Mouse (Mus musculus) neural tube, embryonic 10.5 days (tissue): ENCODE measurements around the gene Sdhaf3.

Experiments used
- DNase-seq: peaks from one replicate; pipeline ENCODE4 v3.0.0-alpha.2; 2017; ENCODE audit warnings: low spot score; ENCODE audit errors: extremely low spot score

Sdhaf3 gene

DNA sequence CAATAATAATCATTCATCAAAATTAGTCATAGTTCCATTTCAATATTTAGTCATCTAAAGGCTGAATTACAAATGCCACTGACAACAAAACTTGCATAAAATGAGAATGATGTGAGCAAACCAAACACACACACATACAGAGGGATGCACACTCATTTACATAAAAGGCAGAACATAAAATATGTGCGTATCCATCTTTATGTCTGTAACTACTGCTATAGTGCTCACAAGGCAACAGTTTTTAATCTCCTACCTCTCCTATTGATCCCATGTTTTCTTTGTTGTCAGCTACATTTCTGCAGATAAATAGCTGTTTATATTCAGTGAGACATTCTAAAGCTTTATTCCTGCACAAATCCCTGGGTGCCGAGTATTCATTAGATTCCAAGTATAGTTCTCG is 107.0 kb downstream of the Sdhaf3 start:
- no peak for DNase-seq

DNA sequence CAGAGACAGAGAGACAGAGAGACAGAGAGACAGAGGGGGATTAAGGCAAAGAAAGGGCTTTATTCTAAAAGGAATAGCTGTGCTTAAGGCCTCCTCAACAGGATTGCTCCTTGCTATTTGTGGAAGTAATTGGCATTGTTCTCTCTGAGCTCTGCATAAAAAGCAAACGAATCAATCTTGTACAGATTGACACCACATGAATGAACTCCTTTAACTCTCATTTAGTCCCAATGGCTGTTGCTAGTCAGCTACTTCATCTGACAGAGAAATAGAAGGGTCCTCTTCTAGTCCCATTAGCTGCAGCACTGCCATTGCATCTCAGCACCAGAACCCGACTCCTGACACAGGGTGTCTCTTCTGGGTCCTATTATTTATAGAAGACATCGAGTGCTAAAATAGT is 113.0 kb downstream of the Sdhaf3 start:
- DNase-seq = no peak

DNA sequence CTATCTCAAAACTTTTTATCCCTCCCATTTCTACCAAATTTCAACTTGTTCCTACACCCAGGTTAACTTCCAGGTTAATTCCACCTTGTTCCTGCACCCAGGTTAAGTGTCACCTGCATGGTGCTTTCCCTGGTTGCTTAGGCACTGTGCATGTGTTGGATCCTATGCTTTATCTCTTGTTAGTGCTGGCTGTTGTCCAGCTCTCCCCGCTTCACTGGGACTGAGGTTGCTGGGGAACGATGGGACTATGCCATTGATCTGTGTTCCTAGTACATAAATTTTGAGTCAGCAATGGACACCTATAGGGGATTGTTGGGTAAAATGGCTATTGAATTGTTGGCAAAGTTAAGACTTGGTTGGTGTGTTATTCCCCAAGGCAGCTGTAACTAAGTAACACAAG is 113.7 kb downstream of the Sdhaf3 start:
- DNase-seq = no peak

DNA sequence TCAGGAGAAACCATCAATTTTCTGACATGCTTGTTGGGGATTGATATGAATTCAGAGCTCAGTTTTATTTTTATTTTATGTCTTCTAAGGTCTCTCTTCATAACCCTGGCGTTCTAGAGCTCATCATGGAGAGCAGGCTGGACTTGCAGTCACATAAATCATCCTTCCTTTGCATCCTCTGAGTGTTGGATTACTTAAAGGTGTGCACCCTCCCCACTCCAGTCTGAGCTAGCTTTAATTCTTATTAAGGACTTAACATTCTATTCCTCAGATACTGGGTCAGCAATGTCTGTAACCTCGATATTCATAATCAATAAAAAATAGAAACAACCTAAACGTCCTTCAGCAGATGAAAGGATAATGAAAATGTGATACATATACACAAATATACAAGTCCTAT is 126.2 kb downstream of the Sdhaf3 start:
- no peak for DNase-seq

DNA sequence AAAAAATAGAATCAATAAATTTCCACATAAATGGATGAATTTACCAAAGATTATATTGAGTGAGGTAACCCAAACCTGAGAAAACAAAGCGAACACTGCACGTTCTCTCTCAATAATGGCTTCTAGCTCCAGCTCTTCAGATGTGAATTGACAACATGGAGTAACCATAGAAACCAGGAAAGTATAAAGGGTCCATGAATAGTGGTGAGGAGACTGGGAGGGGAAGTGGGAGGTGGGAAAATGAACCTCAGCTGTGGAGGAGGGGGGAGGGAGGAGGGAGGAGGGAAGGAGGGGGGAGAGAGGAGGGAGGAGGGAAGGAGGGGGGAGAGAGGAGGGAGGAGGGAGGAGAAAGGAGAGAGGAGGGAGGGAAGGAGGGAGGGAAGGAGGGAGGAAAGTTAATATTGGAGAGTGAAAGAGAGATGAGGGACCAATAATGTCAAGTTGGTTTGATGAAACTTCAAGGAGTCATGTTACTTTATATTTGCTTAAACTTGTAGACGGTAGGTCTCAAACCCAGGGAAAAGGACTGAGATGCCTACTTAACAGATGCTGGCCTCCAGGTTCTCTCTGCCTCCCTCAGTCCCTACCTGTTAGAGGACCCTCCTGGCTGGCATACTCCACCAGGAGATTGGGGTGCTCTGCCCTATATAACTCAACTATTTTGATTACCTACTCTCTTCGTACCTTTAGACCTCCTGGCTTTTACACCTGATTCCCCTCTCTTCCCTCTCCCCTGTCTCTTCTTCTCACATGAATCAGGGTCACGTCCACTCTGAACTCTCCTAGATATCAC is 126.9 kb downstream of the Sdhaf3 start:
- no peak for DNase-seq

DNA sequence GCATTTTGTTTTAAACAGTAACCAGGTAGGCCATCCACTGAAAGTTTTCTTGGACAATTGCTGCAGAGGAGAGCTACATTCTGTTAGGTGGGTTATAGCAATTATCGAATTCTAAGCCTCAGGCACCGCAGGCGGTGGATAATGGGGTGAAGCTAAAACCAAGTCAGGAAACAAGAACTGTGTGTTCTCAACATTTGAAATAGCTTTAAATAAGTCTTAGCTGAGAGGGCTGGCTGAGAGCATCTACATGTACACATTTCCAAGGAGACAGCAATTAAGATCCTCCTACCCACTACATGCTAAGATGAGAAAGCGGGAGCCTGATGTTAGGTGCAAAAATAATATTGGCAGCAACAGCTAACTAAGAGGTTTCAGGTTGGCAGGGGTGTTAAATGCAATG is 127.9 kb downstream of the Sdhaf3 start:
- DNase-seq = no peak

DNA sequence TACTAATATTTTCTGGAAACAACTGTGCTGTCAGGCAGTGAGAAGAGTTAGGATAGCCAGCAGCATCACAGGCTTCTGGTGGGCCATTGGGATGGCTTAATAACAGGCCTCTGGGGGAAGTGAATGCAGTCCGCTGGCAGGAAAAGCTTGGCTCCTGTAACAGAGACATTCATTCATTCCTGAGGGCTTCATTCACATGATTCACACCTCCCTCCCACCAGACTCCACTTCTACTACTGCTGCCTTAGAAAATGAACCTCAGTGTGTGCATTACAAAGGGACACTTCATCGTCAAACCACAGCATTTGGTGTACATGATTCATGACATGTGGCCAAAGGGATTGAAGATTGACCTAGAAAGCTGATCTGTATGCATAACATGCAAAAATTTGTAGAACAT is 128.6 kb downstream of the Sdhaf3 start:
- DNase-seq = no peak

DNA sequence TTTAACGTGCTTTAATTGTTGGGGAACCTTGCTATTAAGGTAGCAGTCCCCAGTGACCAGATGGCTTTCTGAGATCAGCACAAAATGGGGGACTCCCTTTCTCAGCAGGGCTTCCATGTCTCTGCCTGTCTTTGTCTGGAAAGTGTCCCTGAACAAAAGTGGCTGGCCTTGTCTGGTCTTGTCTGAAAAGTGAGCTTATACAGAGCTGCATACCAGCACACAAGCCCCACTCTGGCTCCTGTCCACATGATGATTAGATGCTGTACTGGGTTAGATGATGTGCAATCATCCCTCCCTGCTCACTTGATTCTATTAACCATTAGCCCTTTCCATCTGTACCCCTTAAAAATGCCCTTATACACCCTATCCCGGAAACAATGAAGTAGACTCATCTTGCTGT is 129.7 kb downstream of the Sdhaf3 start:
- no peak for DNase-seq

DNA sequence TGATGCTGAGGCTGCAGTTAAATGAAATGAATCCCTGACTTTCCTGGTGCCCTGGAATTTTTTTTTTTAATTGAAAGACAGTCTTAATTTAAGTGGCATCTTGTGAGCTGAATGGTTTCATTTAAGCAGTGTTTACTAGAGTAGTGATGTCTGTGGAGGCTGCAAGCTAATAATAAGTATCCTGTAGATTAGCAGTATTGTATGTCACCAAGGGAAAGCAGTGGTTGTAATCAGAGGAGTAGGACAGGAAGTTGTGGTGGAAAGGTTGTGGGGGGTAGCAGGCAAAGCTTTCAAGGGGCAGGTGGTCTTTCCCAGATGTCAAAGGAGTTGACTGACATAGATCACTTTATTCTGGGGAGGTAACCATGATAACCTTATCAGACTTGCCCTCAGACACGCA is 136.3 kb downstream of the Sdhaf3 start:
- DNase-seq = no peak
